Mouse (Mus musculus) erythroblast, embryonic 14.5 days (primary cell): ENCODE measurements around the gene Pcyt2.

Experiments used
- GATA1 ChIP-seq: IDR thresholded peaks from 2 replicates; pipeline ENCODE4 v1.6.1; 2012; ENCODE audit warnings: low read length, inconsistent platforms, mixed read lengths
- TAL1 ChIP-seq: IDR thresholded peaks from 3 replicates; pipeline ENCODE4 v1.6.1; 2012; ENCODE audit warnings: low read length, inconsistent platforms, mixed read lengths

DNA sequence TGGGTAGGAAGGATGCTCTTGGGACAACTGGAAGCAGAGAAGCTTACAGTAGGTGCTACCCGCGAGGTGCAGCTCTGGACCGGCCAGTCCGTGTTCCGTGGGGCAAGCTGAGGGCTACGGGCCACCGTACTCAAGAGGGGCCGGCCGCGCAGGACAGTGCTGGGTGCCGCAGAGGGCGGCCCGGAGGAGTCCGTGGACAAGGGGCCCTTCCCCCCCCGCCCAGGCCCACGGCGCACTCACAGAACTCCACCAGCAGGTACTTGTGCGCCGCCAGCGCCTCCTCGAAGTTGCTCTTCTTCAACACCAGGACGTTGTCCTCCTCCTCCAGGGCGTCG is 45.4 kb downstream of the Pcyt2 start:
- TF ChIP-seq GATA1 (no peak), TAL1 (no peak)
